Mouse (Mus musculus): ENCODE data around the gene Snd1.

Gene Snd1

DNA sequence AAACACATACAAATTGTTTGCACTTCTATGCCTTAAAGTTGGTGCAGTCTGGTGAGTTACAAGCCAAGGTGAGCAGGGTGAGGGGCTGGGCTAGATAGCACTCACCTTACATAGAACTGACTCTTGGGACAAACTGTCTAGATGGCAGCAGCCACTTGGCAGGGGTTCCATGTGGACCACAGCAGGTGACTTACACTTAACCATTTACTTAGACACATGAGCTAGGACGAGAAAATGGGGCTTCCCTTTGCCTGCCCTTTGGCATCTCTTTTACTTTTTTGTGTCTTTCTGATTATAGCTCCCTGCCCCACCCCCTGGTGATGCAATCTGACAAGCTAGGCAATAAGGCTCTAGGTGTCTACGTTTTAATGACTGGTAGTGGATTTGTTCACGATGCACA, 274.3 kb downstream of the Snd1 start:
- DNase-seq (ENCODE audit: low spot score in 2 of 2): no peak

DNA sequence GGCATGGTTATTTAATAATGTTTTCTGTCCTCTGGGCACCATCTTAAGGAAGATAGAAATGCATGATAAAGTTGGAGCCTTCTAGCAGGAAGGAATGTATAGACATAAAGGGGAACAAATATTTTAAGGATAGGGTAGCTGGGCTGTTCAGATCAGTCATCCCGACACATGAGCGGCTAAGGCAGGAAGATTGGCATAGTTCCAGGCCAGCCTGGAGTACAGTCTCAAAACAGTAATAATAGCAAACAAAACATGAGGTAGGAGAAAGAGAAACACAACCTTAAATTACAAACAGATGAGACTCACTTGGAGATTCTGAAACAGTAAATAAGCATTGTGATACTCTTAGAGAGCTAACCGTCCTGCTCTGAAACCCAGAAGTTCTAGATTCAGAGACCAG, 276.2 kb downstream of the Snd1 start:
- no peak for DNase-seq (ENCODE audit: low spot score in 2 of 2)

- no peak for DNase-seq (ENCODE audit: low spot score in 2 of 2)
Observed at GRCm38 (mm10) chr6:28753217-28753616, 278.3 kb downstream of the Snd1 start.

DNA sequence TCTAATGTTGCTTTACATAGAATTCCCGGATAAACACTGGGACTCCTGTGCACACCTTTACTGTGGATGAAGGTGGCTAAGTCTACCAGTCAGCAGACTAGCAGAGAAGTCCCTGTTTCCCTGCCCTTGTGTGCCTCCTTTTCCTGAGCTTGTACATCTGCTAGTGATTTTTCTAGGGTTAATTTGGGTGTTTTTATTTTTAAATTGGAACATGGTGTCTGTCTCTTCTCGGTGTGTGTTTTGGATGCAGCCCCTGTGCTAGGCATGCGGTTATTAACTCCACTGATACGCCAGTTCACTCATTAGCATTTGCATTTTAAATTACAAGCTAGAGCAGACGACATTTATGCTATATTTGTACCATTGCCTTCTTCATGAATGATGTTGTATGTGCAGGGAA, 278.7 kb downstream of the Snd1 start:
- no peak for DNase-seq (ENCODE audit: low spot score in 2 of 2)

GRCm38 (mm10) chr6:28754127-28754898, 279.4 kb downstream of the Snd1 start:
- DNase-seq (ENCODE audit: low spot score in 2 of 2): no peak

DNA sequence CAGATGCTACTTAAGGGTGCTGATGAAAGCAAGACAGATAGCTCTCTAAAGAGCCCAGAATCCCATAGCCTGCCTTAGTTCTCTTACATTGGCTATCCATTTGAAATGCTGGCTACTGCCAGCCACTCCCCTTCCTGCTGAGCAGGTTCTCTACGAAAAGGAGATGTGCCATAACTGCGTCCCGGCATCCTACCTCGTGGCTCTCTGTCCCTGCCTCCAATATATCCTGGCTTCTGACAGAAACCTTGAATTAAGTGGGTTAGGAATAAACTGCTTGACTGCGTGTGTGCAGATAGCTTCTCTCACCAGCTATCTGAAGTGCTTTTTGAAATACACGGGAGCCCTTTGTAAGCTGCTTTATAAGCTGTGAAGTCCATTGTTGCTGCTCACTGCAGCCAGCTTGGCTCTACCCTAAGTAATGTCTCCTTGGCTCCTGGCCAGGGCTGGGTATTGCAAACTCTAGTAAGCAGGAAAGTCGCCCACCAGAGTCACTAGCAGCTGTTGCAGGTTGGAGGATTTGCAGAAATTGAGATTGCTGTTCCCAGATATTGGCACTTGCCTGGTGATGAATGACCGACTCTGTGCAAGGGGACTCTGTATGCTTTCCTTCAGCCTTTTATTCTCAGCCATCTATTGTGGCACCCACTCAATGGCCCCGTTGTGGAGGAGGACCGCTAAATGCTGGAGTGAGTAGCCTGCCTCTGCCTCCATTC, 281.5 kb downstream of the Snd1 start:
- DNase-seq (ENCODE audit: low spot score in 2 of 2): no peak

DNA sequence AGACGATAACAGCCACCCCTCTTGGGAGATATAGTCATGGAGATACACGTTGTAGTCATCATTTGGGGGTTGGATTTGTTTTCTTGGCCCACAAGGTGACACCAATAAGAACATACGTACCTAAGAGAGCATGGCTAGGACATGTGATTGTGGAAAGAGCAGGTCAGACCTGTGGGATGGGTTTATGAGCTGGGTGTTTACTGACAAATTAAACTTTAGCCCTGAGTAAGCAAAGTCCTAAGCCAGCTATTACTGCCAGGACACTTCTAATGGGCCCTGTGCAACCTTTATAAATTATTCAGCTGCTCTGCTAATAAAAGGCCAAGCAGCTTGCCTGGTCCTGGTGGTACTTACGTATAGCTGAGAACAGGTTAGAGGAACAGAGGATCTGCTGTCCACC, 283.4 kb downstream of the Snd1 start:
- DNase-seq (ENCODE audit: low spot score in 2 of 2): no peak

DNA sequence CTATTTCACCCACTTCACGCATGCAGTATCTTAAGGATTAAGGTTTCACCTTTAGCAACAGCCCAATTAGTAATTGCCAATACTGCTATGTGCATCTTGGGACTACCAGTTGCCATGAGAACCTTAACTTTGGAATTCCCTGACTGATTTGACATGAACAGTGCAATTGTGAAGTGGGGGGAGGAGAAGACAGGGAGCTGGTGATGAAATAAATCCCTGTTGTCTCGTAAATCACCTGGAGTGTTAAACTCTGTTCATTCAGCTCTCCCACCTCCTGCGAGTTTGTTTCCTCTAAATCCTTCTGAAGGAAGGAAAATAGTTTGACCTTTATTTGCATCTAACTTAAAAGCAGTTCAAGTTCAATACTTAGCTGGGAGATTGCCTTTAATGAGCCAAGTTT, 286.8 kb downstream of the Snd1 start:
- no peak for DNase-seq (ENCODE audit: low spot score in 2 of 2)

- DNase-seq (ENCODE audit: low spot score in 2 of 2): no peak
Observed at GRCm38 (mm10) chr6:28762132-28762775, 287.3 kb downstream of the Snd1 start.

GRCm38 (mm10) chr6:28766622-28767021, 291.7 kb downstream of the Snd1 start:
- DNase-seq (ENCODE audit: low spot score in 2 of 2): no peak

DNA sequence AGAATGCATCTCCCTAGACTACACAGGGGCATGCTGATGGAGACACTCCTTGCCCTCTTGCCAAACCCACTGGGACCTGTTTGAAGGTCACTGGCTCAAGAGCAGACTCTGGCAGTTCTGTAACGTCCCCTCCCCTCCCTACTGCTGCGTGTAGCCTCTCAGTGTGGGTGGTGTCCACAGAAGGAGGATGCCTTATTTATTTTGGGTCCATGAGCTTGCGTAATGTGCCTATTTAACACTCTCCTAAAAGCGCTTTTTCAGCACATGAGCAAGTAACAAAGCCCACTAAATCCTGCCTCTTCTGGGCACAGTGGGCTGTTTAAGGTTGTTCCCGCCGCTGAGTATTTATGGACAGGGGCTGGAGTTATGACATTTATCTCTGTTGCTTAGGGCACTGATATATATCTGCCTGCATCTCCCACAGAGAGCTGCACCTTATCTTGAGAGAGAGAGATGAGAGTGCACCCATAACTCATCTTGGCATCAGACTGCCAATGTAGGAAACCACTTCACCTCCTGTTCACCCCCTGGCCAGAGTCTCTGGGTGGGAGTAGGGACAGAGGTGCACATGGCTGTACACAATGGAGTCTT, 293.0 kb downstream of the Snd1 start:
- DNase-seq (ENCODE audit: low spot score in 2 of 2): no peak

DNA sequence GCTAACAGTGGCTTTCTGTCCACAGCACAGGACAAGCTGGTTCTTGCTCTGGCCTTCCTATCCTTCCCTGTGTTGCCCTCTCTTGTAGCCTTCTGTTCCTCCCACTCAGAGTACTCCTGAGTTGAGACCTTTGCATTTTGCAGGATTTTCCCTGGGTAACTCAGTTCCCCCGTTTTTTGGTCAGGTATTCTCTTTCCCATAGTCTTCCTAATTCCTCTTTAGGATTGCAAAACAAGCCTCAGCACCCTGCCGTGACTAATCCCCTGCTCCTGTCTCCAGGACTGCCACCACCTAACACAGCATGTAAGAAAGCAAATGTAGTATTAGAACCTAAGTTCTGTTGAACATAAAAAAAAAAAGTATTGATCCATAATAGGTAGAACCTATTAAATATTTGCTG, 296.4 kb downstream of the Snd1 start:
- no peak for DNase-seq (ENCODE audit: low spot score in 2 of 2)

- DNase-seq (ENCODE audit: low spot score in 2 of 2): no peak
Observed at GRCm38 (mm10) chr6:28781696-28782095, 306.8 kb downstream of the Snd1 start.

- no peak for DNase-seq (ENCODE audit: low spot score in 2 of 2)
Observed at GRCm38 (mm10) chr6:28783082-28783647, 308.2 kb downstream of the Snd1 start.

DNA sequence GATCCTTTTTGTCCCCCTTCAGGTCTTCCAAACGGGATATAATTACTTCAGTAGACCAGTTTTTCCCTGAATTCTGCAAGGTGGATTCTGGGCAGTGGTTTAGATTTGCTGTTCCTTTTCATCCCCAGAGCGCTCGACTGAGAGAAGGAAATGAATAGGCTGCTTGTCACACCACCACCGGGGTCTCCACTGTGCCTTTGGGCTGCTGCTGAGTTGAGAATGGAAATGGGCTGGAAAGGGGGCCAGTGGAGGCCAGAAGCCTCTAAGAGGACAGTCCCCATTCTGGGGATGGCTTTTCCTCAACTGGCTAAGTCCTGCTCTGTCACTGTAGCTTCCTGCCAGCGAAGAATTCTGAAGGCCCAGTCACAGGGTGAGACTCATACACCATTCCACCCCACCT, 309.0 kb downstream of the Snd1 start:
- no peak for DNase-seq (ENCODE audit: low spot score in 2 of 2)

DNA sequence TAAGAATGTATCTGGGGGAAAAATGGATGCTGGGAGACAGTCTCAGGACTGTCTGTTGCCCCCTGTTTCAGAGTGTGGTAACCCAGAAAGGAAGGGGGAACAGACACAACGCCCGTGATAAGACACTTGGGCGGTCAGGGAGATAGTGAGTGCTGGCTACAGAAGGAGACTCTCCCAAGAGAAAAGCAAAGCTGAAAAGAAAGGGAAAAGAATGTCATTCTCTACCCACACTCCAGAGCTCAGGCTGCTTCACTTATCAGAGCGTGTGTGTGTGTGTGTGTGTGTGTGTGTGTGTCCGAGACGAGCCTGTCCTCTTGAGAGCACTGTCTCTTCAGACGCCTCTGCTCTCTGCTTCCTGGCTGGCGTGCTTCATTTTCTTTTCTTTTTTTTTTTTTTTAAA, 310.8 kb downstream of the Snd1 start:
- no peak for DNase-seq (ENCODE audit: low spot score in 2 of 2)

GRCm38 (mm10) chr6:28787133-28787532, 312.2 kb downstream of the Snd1 start:
- DNase-seq (ENCODE audit: low spot score in 2 of 2): no peak

GRCm38 (mm10) chr6:28789685-28790084, 314.7 kb downstream of the Snd1 start:
- DNase-seq (ENCODE audit: low spot score in 2 of 2): no peak

GRCm38 (mm10) chr6:28791183-28791582, 316.2 kb downstream of the Snd1 start:
- no peak for DNase-seq (ENCODE audit: low spot score in 2 of 2)

GRCm38 (mm10) chr6:28791809-28792208, 316.9 kb downstream of the Snd1 start:
- DNase-seq (ENCODE audit: low spot score in 2 of 2): no peak

GRCm38 (mm10) chr6:28795380-28795779, 320.4 kb downstream of the Snd1 start:
- DNase-seq (ENCODE audit: low spot score in 2 of 2): no peak
